Mouse (Mus musculus): ENCODE data around the gene Umad1. TPM values are rescaled to one million over a fixed set of nuclear protein-coding genes. Genes with fewer than 3 reads are reported as not detected.

Umad1 gene
- polyA plus RNA-seq, 1 experiment from 2014 or later = 21.2 TPM

DNA sequence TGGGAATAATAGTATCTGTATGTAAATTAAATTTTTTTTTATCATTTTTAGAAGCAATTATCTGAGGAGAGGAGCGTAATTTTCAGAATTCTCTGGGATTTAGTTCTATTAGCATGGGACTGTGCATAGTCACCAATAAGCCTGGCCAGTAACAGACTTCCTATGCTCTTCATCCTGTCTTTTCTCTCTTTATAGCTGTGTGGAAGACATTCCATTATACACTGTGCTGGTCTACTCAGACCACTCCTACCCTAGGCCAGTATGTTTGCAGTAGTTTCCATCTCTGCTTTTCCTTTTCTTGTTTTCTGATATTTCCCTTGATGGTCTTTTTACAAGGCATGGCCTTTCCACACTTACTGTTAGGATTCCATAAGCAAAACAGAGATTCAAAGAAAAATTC is 74.3 kb downstream of the Umad1 start:
- no peaks in the 10 kb centered on the region for H3K27me3 ChIP-seq
- no peaks in the 10 kb centered on the region for H3K36me3 ChIP-seq (replicated peaks)
- no peak overlapping the region for H3K4me2 ChIP-seq
- H3K4me1 ChIP-seq = no peaks in the 10 kb centered on the region
- 97% methylated on average over 1 of the region's 1 CpGs for WGBS
- H3K9ac ChIP-seq = no peak overlapping the region
- no peak overlapping the region for H3K27ac ChIP-seq
- no peak overlapping the region for H3K4me3 ChIP-seq (replicated peaks)
- H3K9me3 ChIP-seq = no peaks in the 10 kb centered on the region
- ATAC-seq (ENCODE audit: low FRiP score) = no peak

DNA sequence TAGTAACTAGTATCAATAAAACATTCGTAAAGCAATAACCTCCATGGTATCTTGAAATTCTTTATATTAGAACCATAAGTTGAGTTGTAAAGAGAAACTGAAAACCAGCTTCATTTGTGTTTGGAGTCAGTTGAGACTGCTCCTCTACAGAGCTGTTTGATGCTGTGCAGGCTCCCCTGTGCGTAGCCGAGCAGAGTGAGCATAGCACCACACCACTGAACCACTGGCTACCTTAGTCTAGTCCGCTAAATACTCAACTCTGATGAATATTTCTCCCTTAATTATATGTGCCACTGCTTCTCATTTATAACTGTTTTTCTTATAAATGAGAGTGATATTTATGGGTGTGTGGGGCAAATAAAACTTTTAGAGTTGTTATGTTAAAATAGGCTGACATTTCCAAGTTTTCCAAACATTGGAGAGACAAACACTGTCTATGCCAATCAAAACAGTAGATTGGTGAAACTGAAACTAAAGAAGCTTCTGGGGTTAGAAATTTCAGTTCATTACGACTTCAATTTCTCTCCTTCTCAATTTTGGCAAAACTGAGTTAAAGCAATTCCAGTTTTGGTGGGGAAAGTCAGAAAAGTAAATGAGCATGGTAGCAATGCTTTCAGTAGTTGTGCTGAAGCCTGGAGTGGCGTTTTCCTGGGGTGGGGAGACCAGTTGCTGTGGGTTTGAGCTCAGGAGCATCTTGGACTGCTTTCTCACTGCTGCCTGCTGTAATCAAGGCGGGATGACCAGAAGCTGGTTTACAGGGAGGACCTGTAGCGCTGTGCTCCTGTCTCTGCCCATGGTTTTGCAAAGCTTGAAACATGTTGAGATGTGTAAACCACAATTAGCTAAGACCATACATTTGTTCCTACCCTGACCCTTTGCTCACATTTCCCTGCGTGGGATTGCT is 77.7 kb downstream of the Umad1 start:
- H3K4me1 ChIP-seq = no peaks in the 10 kb centered on the region
- no peak for ATAC-seq (ENCODE audit: low FRiP score)
- WGBS = 90% methylated on average over 9 of the region's 9 CpGs
- no peak overlapping the region for H3K9ac ChIP-seq
- no peaks in the 10 kb centered on the region for H3K9me3 ChIP-seq
- no peak overlapping the region for H3K4me3 ChIP-seq (replicated peaks)
- no peak overlapping the region for H3K4me2 ChIP-seq
- no peak overlapping the region for H3K27ac ChIP-seq
- no peaks in the 10 kb centered on the region for H3K27me3 ChIP-seq
- no peaks in the 10 kb centered on the region for H3K36me3 ChIP-seq (replicated peaks)

DNA sequence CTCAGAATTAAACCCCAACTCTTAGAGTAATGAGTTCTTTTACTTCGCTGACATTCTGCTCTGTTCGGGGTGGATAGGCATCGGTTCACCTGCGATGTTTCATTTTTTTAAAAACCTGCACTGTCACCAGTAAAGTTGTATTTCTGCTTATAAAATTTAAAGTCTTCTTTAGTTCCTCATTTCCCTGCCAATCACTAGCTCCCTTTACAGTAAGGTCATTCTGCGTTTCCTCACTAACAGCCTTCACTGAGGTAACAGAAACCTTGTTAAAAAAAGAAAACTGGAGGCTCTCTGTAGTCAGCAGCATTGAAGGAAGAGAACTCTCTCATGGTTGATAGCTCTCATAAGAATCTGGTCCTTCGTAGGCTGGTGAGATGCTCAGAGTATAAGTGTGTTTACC is 80.4 kb downstream of the Umad1 start:
- no peak overlapping the region for H3K9ac ChIP-seq
- no peak overlapping the region for H3K27ac ChIP-seq
- 90% methylated on average over 6 of the region's 6 CpGs for WGBS
- no peaks in the 10 kb centered on the region for H3K4me1 ChIP-seq
- no peaks in the 10 kb centered on the region for H3K36me3 ChIP-seq (replicated peaks)
- no peak overlapping the region for H3K4me2 ChIP-seq
- H3K27me3 ChIP-seq = no peaks in the 10 kb centered on the region
- ATAC-seq (ENCODE audit: low FRiP score) = no peak
- no peak overlapping the region for H3K4me3 ChIP-seq (replicated peaks)
- no peaks in the 10 kb centered on the region for H3K9me3 ChIP-seq

DNA sequence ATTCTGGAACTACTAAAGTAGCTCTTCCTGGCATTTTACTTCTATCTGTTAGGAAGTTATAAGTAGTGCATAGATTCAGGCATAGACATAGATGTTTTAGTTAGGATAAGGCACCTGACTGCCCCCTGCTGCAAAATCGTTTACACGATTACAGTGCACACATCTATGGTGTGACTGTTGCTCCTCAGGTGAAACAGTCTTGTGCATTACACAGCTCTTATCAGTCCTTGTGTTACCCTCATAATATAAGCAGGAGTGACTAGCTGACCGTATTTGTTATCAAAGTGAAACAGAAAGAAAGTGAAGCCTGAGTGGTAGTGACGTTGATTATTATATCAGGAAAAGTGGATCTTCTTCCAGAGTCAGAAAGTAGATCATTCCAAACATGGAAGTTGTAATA is 84.2 kb downstream of the Umad1 start:
- no peak overlapping the region for H3K9ac ChIP-seq
- no peak overlapping the region for H3K27ac ChIP-seq
- H3K4me3 ChIP-seq (replicated peaks) = no peak overlapping the region
- no peaks in the 10 kb centered on the region for H3K9me3 ChIP-seq
- no peak for ATAC-seq (ENCODE audit: low FRiP score)
- H3K27me3 ChIP-seq = no peaks in the 10 kb centered on the region
- WGBS = 92% methylated on average over 4 of the region's 4 CpGs
- H3K4me2 ChIP-seq = no peak overlapping the region
- no peaks in the 10 kb centered on the region for H3K4me1 ChIP-seq
- no peaks in the 10 kb centered on the region for H3K36me3 ChIP-seq (replicated peaks)

DNA sequence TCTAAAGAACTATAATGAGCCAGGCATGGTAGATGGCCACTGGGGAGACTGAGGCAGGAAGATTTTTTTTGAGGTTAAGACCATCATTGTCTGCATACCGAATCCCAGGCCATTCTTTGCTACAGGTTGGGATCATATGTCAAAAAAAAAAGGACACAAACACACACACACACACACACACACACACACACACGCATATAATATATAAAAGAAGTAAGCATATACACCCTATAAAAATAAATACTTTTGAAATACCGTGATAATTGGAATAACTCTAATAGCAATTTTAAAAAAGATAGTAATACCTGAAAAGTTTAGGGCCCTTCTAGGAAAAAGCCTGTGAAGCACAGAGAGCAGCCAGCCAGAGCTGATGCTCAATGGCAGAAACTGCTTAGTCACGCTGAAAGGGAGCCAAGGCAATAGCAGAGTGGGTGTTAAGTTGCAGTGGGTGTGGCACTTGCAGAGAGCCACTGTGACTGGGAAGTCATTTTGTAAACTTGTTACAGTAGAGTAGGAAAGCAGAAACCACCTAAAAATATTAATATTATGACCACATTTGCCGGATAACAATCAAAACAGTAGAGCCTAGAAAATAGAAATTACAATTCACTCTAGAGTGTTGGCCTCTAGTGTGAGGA is 86.2 kb downstream of the Umad1 start:
- no peak for ATAC-seq (ENCODE audit: low FRiP score)
- no peaks in the 10 kb centered on the region for H3K4me1 ChIP-seq
- no peaks in the 10 kb centered on the region for H3K27me3 ChIP-seq
- H3K4me3 ChIP-seq (replicated peaks) = no peak overlapping the region
- no peak overlapping the region for H3K9ac ChIP-seq
- H3K36me3 ChIP-seq (replicated peaks) = no peaks in the 10 kb centered on the region
- WGBS = 78% methylated on average over 5 of the region's 5 CpGs
- H3K27ac ChIP-seq = no peak overlapping the region
- no peak overlapping the region for H3K4me2 ChIP-seq
- no peaks in the 10 kb centered on the region for H3K9me3 ChIP-seq

DNA sequence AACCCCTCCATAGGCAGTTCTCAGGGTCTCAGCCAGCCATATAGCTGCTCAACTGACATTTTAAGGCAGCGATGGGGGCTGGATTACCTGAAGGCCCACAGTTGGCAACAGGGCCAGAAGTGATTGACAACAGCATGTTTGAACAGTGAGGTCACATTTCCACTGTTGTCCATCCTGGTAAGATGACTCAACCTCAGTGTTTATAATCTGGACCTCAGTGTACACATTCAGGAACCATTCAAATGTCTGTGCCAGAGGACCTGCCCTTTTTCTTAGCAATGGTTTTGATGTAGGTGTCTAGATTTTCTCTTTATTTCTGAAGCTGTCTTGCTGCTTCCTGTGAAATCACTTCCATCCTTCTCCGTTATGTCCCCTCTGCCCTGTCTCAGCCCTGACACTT is 88.1 kb downstream of the Umad1 start:
- WGBS = 98% methylated on average over 2 of the region's 2 CpGs
- ATAC-seq (ENCODE audit: low FRiP score) = no peak

DNA sequence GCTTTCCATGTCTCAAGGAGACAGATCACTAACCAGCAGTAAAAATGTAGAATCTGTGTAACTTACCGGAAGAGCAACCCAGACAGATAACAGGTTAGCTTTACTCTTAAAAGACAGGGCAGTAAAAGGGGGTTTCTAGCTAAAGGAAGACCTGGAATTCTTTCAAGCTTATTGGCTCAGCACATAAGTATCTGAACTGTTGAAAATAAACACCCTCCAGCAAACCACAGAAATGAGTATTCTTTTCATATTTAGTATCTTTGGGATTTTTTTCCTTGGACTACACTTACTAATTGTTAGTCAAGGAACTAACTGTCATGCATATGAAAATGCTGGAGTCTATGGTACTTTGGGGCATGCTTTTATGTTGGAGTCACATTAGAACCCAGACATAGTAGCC is 89.3 kb downstream of the Umad1 start:
- Histone ChIP-seq H3K4me2 (no peak overlapping the region), H3K9me3 (no peaks in the 10 kb centered on the region), H3K4me3 (replicated peaks) (no peak overlapping the region), H3K36me3 (replicated peaks) (no peaks in the 10 kb centered on the region), H3K27ac (no peak overlapping the region), H3K9ac (no peak overlapping the region), H3K27me3 (no peaks in the 10 kb centered on the region), H3K4me1 (peaks cover 11% of the 10 kb centered on the region)
- no peak for ATAC-seq (ENCODE audit: low FRiP score)
- 98% methylated on average over 1 of the region's 1 CpGs for WGBS

More for the DNA sequence above, 88.1 kb downstream of the Umad1 start:
- Histone ChIP-seq H3K36me3 (replicated peaks) (no peaks in the 10 kb centered on the region), H3K9me3 (no peaks in the 10 kb centered on the region), H3K27ac (no peak overlapping the region), H3K9ac (no peak overlapping the region), H3K4me3 (replicated peaks) (no peak overlapping the region), H3K27me3 (no peaks in the 10 kb centered on the region), H3K4me1 (no peaks in the 10 kb centered on the region), H3K4me2 (no peak overlapping the region)

DNA sequence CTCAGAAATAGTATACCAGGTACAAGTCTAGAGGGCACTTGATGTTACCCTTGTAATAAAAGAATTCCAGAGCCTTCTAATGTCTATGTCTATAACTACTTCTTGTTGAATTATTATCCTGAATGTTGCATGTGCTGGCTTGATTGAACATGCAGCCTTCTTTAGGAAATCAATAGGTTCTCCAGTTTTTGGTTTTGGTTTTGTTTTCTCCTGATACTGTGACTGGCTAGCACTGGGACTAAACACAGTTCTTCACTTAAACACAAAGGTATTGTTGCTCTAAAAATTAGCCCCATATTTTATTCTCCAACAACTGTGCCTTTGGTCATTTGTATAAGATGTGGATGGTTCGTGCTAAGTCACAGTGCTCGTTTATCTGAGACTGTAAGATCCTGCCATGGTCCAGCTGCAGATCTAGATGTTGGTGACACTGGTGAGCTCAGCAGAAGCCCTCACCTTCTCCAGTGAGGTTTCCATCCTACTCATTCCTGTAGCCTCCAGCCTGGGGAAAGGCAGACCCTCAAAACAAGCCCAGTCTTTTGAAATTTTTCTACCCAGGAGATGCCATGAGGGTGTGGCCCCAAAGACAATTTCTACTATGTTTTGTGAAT is 90.1 kb downstream of the Umad1 start:
- no peak overlapping the region for H3K27ac ChIP-seq
- peaks cover 19% of the 10 kb centered on the region for H3K4me1 ChIP-seq
- H3K4me2 ChIP-seq = no peak overlapping the region
- H3K9me3 ChIP-seq = no peaks in the 10 kb centered on the region
- H3K4me3 ChIP-seq (replicated peaks) = no peak overlapping the region
- no peaks in the 10 kb centered on the region for H3K36me3 ChIP-seq (replicated peaks)
- H3K27me3 ChIP-seq = no peaks in the 10 kb centered on the region
- WGBS = 84% methylated on average over 2 of the region's 2 CpGs
- H3K9ac ChIP-seq = no peak overlapping the region
- no peak for ATAC-seq (ENCODE audit: low FRiP score)

DNA sequence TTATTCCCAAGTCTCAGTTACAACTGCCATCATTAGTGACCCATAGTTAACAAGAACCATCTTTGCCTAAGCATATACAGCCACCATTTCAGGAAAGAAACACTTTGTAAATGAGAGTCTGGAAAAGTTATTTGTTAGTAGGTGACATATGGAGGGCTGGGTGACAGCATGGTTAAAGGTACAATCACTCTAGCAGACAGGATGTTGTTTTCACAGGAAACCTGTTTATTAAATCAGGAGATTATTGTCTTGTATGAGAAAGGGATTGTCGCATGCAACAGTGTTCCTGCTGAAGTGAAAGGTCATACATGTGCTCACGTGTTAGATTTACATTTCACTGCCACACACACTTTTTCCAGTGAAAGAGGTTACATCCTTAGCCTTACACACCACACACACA is 92.4 kb downstream of the Umad1 start:
- no peak for ATAC-seq (ENCODE audit: low FRiP score)
- H3K36me3 ChIP-seq (replicated peaks) = no peaks in the 10 kb centered on the region
- H3K4me2 ChIP-seq = no peak overlapping the region
- H3K9me3 ChIP-seq = no peaks in the 10 kb centered on the region
- H3K27ac ChIP-seq = no peak overlapping the region
- 94% methylated on average over 2 of the region's 2 CpGs for WGBS
- no peak overlapping the region for H3K9ac ChIP-seq
- H3K4me3 ChIP-seq (replicated peaks) = no peak overlapping the region
- H3K27me3 ChIP-seq = no peaks in the 10 kb centered on the region
- peaks cover 22% of the 10 kb centered on the region for H3K4me1 ChIP-seq

DNA sequence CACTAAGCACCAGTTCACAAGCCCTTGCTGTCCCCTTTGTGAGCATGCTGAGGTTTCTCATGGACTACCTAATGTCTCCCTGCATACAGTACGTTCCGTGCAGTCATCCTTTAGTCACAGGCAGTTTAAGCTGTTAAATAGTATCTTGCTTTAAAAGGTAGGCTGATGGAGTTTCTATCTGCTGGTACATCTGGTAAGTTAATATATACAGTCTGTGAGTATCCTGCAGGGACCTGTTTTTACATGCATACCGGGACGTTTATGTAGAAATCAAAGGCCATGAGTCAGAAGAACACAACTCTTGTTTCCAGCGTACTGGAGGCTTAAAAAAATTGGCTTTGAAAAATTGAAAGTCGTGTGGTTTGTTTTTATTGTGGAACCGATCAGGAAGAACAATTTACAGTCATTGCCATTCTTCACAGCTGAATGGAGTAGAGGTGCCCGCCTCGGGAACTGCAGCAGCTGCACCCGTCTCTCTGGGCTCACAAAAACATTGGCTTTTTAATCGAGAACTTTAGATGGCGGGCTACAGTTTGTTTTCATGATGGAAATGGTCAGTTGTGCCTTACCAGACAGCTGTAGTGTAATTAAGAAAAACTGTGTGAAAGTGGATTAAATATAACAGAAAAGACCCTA is 93.6 kb downstream of the Umad1 start:
- ATAC-seq (ENCODE audit: low FRiP score) = peak; percentile 78; the same call in 1 of the 2 replicates
- Histone ChIP-seq H3K36me3 (replicated peaks) (no peaks in the 10 kb centered on the region), H3K4me1 (peaks cover 22% of the 10 kb centered on the region), H3K27me3 (no peaks in the 10 kb centered on the region), H3K9me3 (no peaks in the 10 kb centered on the region), H3K27ac (peak overlapping the region; percentile 56; the same call in 1 of the 2 replicates), H3K9ac (no peak overlapping the region), H3K4me2 (peak overlapping the region; percentile 19), H3K4me3 (replicated peaks) (no peak overlapping the region)
- WGBS = 35% methylated on average over 12 of the region's 12 CpGs

DNA sequence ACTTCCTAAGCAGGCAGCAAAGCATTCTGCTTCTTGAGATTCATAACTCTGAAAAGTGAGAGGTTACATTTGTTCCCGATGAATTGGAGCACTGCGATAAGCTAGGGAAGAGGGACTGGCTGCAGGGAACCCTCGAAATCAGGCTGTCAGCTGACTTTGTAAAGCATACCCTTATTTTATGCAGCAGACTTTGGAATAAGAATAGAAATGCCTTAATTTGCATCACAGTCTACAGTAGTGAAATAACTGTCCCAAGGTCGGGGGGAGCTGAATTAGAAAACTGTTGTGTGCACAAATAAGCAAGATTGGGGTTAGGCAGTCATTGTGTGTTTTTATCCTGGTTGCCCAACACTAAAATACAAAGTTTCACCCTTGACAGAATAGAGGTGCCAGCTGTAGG is 94.4 kb downstream of the Umad1 start:
- H3K27ac ChIP-seq = peak overlapping the region; percentile 66
- no peaks in the 10 kb centered on the region for H3K9me3 ChIP-seq
- H3K4me1 ChIP-seq = peaks cover 22% of the 10 kb centered on the region
- 0 out of 2 replicates have a peak, but pooled peaks have one; percentile 27 for ATAC-seq (ENCODE audit: low FRiP score)
- 55% methylated on average over 4 of the region's 4 CpGs for WGBS
- H3K27me3 ChIP-seq = no peaks in the 10 kb centered on the region
- no peaks in the 10 kb centered on the region for H3K36me3 ChIP-seq (replicated peaks)
- H3K4me3 ChIP-seq (replicated peaks) = no peak overlapping the region
- H3K4me2 ChIP-seq = no peak overlapping the region
- H3K9ac ChIP-seq = no peak overlapping the region

DNA sequence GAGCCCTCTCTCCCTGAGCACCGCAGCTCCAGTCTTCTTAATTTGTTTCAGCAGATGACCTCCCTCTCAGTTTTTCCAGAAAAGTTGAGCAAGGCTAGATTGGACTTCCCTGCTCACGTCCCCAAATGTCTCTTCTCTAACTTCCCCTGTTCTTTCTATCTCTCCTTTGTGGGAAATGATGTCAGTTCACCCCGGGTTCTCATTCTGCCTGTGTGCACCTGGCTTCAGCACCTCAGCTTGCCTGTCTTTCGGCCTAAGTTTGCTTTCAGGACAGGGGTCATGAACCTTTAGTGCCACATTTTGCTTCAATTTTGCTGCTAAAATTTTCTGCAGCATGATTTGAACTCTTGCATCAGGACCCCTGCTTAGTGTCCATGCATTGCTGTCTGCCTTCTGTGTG is 95.8 kb downstream of the Umad1 start:
- ATAC-seq (ENCODE audit: low FRiP score) = no peak
- Histone ChIP-seq H3K27ac (no peak overlapping the region), H3K4me3 (replicated peaks) (no peak overlapping the region), H3K9ac (no peak overlapping the region), H3K4me2 (no peak overlapping the region), H3K4me1 (peaks cover 22% of the 10 kb centered on the region), H3K9me3 (no peaks in the 10 kb centered on the region), H3K27me3 (no peaks in the 10 kb centered on the region), H3K36me3 (replicated peaks) (no peaks in the 10 kb centered on the region)
- WGBS = 90% methylated on average over 4 of the region's 4 CpGs

Measured in forebrain, embryonic 12.5 days (tissue).